Mouse (Mus musculus) c-Kit-positive CD71-positive TER-119-negative erythroid progenitor cells, embryonic 14.5 days (primary cell): Measurements from ENCODE around the gene Pknox2.

Experiments used
- DNase-seq: peaks from one replicate; pipeline ENCODE4 v3.0.0-alpha.2; 2013; ENCODE audit warnings: low read depth

The Pknox2 gene

DNA sequence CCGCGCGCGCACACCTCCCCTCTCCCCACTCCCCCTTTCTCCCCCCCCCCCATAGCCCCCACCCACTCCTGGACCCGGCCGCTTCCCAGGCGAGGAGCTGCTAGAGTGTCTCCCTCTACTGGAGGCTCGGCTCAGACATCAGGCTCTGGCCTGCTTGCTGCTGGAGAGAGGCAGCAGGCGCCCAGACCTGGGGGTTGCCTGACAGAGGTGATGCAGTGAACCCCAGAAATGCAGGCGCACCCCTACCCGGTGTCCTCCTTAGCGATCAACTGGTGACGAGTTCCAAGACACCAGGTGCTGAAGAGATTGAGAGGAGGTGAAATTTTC lies at the start of gene Pknox2:
Gene Pknox2 (minus strand): TSS at position 49 of the 327 bp plus-strand sequence.
- no peak for DNase-seq

DNA sequence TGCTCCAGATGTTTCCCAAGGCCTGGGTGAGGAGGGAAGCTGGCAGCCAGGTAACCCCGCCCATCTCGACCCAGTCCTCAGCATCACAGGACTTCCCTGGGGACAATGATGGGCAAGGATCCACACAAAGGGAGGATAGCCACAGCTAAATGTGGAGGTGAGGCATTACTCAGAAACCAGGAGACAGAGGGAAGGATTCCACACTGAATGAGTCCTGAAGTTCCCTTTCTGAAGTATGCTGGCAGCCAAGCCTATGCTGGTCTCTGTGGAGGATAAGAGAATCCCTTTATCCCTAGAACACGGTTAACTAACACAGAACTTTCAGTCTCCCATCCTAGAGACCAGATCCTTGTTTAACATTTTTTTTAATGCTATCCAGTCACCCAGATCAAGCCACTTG lies 40.8 kb upstream of the Pknox2 start:
- DNase-seq: no peak

DNA sequence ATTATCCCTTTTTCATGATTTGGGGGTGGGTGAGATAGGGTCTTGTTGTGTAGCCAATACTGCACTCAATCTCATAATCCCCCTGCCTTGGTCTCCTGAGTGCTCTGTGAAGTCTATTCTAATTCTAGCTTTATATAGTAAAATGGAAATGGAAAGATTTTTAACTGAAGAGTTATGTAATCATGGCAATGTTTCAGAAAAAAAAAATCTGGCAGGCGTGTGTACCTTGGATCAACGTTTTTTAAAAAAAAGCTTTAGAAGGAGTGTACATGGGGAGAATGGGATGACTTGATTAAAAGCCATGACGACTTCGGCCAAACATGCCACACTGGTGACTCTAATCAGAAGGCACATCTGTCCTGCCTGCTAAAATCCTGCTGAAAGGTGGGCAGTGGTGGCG lies 40.2 kb upstream of the Pknox2 start:
- no peak for DNase-seq

DNA sequence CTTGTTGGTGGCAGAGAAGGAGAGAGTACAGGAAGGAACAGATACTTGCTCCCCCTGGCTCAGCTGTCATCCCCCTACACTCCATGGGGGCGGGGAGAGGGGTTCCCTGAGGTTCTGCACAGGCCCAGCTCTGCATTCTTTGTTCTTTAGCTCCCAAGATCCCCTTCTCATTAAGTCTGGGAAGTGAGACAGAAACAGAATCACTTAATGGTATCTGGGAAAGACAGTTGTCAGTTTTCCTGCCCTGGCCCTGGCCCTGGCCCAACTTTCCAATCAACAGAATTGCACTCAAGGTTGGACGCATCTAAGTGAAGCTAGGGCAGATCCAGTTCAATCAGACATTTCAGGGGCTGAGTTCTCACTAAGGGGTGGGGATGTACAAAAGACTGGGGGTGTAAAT lies 36.0 kb upstream of the Pknox2 start:
- DNase-seq: no peak

DNA sequence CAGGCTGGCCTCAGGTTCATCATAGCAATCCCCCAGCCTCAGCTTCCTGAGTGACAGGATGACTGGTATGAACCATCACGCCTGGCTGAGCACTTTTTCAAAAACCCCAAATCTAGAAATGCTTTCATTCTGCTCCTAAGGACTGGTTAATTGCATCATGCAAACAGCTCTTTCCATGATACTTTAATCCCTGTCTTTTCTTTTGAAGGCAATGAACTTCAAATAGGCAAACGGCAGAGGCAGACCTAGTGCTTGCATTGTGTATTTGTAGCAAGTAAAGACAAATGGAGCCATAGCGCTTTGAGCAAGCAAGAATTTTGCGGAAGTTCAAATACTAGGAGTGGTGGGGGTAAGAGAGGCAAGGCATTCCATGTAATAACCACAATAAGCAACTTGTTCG lies 34.4 kb upstream of the Pknox2 start:
- no peak for DNase-seq

DNA sequence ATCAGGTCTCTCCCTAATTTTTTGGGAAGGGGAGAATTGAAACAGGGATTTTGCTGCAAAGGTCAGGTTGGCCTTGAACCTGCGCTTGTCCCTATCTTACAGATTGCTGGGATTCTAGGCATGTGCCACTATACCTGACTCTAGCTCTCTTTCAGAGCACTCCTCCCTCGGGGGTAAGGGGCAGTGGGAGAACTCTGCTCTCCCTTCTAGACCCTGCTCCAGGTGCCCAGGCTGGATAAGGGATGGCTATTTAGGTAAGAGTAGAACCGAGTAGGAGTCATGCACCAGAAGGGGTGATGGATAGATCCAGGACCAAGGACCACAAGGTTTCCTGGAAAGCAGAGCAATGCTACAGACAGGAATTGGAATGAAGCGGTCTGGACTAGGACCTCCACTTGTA lies 32.4 kb upstream of the Pknox2 start:
- DNase-seq: no peak

DNA sequence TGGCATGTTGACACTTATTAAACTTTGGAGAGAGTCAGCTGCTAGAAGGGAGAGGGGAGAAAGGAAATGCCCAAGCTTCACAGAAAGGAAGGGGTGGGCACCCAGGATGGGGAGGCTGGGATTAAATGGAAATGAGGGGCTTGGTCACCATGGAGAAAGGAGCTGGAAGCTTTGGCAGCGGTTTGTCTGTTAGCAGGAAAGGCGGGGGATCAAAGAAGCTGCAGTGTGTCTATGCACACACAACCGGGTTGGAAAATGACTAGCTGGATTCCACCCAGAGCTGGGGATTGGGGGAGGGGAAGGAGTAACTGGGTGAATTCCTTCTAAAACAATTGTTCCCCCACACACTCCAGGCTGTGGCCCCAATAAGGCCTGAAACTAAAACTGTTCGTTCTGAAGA lies 31.7 kb upstream of the Pknox2 start:
- no peak for DNase-seq

DNA sequence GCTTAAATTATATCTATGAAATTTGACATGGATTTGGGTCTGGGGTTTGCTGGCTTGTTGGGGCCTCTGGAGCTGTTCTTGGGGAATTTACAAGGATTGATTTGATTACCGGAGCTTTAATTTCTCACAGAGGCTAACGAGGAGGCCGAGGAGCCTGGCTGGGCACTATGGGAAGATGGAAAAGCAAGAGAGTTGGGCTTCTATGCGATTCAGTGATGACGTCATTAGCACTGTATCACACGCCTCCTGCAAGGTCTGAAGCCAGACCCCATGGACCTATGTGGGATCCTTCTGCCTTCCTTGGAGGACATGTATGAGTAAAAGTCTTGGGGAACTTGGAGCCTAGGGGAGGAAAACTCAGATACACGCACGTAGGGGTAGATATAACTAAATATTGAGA lies 30.3 kb upstream of the Pknox2 start:
- DNase-seq: no peak

DNA sequence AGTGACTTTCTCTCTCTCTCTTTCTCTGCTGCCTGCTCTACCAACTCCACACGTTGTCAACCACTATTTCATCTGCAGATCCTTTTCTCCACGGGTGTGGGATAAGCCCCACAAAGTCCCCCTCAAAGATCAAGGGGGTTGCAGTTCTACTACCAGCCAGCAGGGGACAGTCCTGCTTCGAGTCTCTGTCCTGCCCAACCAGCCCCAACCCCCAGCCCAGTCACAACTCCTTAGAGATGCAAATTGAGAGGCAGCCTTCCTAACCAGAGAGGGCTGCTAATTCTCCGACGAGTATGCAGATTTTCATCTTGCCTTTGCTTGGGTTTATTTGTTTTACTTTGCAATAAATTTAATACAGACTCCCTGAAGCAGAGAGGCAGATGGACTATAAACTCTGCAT lies 29.9 kb upstream of the Pknox2 start:
- DNase-seq: peak; percentile 6

DNA sequence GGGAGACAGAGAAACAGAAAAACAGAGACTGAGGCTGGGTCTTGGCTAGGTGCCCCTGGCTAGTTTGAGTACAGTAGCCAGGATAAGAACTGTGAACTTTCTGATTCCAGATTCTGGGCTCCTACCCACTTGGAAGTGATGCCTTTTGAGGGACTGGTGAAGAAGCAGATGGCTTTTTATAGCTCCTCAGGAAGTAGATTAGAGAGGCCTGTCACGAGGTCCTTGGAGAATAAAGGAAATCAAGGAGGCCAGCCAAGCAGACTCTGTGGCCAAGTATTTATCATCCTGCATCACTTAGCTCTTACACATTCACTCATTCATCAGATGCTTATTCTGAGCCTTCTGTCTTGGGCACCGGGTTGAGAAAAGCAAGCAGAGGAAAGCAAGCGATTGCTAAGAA lies 28.8 kb upstream of the Pknox2 start:
- DNase-seq: no peak

DNA sequence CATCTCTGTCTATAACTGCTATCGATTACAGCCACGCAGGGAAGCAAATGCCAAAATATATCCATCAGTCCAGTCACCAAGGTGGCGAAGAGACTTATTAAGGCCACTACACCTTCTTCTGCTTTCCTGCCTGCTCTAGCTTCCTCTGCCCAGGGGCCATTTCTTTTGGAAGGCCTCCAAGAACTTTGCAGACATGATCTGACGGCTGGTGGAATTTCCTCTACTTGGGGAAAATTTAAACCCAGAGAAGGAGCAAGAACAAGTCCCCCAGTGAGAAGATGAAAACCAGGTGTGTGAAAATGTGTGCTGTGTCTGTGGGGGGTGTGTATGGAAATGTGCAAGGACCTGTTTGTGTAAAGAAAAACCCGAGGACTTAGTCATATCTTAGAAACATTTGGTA lies 26.2 kb upstream of the Pknox2 start:
- no peak for DNase-seq

DNA sequence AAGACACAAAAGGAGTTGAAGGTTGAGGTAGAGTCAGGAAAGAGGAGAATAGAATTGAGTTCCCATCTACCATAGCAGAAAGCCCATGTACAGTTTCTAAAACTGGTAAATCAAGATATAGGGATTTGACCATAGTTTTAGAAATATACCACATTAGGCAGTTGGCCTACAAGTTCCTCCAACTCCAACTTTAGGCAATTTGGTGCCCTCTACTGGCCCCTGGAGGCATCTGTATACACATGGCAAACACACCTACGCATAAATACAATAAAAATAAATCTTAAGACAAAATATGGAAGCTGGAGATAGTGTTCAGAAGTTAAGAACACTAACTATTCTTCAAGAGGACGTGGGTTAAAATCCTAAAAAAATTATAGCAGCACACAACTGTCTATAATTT lies 19.7 kb upstream of the Pknox2 start:
- no peak for DNase-seq

DNA sequence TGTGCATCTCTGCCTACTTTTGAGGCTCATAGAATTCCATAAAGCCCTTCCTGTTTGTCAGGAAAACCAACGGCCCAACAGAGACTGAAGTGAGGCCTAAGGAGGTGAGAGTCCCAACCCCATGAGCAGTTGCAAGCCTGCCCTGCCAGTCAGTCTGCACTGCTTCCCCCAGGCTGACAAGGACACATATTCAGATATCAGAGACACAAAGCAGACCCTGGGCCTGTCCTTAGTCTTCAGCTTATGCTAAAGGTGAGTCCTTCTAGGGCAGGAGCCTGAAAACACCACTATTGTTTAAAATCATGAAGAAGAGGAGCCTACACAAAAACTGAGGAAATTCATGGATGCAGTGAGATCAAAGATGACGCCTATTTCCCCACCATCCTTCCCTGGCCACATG lies 13.5 kb upstream of the Pknox2 start:
- DNase-seq: no peak

DNA sequence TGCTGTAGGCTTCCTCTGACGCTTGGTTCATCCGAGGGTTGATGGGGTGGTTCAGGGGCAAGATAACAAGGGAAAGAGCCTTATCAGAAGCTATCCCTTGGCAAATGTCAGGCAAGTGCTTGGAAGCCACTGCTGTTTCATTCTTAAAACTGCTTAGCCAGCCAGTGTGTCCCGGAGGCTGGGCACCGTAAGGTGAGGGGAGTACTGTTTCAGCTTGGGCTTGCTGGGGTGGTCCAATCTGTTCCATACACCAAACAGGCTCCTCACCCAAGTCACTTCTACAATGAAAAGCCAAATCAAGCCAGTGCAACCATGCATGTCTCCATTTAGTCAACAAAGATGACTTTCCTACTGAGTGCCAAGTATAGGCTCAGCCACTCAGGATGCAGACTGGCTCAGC lies 679 bp upstream of the Pknox2 start:
- no peak for DNase-seq

DNA sequence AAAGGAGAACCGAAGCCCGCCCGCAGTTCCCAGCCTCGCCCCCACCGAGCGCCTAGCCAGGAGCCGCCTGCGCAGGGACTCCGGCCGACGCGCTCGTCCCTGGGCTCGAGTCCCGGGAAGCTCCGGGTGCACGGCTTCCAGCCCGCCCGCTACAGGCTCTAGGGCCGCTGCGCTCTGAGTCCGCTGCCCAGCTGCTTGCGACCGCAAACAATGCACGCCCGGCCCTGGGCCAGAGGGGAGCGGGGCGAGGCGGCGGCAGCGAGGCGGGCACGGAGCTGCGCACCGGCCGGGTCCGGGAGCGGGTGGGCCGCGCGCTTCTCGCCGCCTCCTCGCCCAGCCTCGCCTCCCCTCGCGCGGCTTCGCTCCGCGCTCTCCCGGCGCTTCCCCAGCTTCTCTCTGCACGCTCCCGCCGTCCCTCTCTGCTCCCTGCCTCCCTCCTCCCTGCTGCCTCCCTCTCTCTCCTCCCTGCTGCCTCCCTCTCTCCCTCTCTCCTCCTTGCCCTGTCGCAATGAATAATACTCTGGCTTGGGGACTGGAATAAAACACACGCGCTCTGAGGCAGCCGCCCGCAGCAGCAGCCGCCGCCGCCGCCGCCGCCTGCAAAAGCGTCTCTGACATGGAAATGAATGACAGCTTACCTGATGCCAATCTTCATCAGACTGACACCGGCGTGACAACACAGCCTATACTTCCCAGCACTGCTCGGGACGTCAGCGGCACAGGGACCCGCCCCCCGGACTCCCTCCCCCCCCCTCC lies 426 bp downstream of the Pknox2 start:
- no peak for DNase-seq

DNA sequence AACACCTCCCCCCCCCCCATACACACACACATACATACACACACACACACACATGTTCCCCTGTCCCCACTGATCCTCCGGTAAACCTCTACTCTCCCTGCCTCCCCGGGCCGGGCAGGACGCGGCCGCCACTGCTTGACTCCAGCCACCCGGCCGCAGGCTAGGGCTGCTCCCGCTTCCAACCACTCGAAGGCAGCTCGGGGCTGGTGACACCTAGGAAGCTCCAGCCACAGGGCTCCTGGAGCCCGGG lies 929 bp downstream of the Pknox2 start:
- DNase-seq: no peak

DNA sequence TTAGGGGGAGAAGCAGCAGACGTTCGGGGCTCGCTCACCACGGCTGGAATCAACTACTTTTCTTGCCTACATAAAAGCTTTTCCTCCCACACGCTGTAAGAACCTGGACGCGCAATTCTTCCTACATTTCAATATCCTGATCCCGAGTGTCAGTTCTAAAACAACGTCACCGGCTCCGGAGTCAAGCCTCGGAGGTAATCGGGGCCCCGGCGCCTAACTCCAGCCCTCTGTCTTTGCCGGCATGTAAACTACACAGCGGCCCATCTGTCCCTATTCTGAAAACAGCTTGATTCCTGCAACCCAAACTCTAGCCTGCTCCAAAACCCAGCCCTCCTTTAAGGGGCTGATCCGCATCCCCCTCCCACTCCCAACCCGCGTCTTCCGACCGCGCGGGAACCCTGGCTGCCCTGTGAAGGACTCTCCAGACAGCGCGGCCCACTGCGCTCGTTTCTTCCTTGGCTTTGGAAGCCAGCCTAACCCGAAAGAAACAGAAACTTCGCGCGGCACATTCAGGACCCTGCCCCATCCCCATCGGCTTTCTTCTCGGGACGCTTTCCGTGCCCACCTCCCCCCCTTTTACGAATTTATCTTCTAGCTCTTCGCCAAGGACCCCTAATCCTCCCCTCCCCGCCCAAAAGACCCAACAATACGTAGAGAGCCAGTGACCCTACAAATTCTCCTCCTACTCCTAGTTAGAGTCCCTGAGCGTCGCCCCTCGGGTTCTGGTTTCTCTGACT lies 1.4 kb downstream of the Pknox2 start:
- no peak for DNase-seq

DNA sequence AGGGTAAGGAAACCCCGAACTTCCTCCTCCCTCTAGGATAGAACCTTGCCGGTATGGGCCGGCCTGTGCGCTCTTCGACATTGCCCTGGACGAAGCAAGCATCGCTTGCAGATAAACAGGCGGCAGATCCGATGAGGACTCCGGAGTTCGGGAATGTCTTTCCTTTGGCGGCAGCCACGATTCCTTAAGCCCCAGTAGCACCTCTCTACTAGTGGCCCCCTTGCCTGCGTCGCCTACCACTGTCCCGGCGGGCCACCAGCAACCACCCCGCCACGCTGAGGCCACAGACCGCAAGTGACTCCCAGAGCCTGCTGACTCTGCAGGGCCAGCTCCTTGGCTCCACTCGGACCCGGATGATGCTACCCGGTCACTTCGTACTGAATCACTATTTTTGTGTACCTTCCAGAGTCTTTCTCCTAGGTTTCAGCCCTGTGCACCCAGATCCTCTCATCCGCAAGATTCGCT lies 2.0 kb downstream of the Pknox2 start:
- no peak for DNase-seq

DNA sequence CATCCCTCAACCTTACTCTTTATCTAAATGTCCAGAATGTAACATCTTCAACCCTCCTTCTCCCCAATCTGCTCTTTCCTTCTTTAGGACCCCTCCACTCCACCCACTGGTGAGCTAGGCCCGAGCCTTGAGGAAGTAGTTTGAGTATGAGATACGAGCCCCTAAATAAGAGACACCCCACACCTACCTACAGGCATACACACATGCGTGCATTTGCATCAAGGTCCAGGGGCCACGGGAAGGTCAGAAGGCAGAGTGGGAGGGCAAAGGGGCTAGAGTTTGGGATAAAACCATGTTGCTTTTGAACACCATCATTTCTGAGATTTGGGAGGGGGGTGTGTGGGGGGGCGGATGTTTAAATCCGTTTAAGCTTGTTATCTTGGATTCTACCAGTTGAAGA lies 2.5 kb downstream of the Pknox2 start:
- DNase-seq: no peak

DNA sequence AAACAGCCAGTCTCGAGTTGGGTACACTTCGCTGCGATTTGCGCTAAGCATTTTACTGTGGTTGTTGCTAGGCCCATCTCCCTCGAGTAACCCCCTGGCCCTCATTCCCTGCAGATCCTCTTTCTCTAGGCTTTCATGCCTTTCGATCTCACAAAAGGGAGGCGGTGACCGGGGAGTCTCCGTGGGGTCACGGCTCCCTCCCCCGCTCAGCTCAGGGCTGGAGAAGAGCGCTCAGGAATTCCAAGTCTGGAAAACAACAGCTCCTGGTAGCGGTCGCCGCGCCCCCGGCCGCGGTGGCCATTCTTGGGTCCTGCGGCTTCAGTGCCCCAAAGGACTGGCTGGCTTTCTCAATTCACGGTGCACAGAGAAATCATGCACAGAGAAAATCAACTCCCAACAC lies 3.0 kb downstream of the Pknox2 start:
- no peak for DNase-seq

DNA sequence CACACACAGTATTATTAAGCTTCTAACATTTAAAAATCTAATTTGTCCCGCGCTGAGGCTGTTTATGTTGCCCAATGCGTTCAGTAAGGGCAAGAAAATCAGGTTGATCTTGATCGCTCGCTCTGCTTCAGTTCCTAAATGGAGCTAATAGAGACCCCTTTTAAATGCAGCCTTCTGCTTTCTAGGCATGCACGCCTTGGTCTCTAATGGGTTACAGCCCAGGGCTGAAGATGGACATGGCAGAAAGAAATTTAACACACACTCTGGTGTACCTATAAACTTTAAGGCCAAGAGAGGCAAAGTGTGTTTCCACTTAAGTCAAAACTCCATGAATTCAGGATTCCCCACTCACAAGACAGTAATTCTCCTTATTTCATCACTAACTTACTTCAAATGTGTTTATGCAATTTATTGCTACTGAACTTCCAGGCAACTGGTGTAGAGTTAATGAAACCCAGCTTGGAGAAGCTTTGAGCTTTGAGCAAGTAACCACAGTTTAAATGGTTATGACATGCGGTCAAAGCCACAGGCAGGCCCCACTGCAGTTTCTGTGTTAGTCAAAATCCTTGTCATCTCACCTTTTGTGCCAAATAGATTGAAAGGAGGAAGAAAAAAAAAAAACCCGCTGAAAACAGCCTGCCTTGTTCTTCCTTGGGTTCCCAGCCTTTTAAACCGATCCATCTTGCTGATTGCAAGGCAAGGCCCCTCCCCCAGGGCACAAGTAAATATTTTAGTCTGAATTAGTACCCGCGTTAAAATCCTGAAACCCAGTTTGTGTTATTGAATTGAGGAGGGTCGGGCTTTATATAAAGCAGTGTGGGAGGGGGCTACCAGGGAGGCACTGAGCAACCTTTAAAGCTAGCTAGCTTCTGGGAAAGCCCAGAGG lies 3.9 kb downstream of the Pknox2 start:
- no peak for DNase-seq

DNA sequence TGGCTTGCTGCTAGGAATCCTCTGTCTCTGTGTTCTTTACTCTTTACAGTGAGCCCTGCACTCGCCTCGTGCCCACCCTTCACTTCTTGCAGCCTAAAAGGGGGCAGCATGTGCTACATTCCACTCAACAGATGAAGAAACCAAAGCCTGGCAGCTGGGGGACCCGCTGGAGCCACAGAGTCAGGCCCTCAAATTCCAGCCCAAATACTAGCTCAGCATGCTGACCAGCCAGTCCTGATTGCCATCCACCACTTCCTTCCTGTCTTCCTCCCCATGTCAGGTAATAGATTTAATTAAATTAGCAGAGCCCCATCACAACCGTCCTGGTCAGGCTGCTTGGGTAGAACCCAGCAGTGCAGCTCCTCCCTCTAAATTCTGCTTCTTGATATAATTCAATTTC lies 5.1 kb downstream of the Pknox2 start:
- DNase-seq: no peak

DNA sequence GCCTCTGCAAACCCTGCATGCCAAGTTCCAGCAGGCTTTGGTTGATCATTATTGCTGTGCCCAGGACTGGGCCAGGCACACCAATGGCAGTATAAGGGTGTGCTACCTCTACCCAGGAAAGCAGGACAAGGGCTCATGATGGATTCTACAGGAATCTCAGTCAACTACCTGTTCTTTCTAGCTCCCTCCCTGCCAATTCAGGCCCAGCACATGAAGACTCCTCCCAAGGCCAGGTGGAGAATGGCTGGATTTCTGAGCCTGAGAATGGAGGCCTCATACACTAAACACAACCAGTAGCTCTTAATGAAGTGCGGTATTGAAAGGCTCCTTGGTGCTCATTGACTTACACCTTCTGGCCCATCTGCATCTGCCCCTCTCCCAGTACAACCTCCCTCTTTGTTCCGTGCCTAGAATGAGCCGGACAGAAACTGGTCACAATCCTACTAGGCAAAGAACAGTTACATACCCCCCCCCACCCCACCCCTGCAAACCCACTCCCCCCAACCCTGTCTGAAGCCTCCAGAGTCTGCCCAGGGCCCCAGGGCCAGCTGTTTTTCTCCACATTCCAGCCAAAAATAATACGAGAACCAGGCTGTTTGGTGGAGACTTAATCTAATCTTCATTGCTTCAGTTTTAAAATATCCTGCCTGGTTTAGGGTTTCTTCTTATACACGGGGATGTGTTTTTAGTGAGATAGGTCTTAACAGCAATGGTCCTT lies 6.6 kb downstream of the Pknox2 start:
- DNase-seq: no peak
